Mouse (Mus musculus) bone marrow macrophage, adult 2 months (primary cell): ENCODE measurements around the gene Wfdc1.

Source experiments
- CTCF ChIP-seq: IDR thresholded peaks from 2 replicates; pipeline ENCODE4 v1.5.1; 2012; ENCODE audit warnings: low read depth, mild to moderate bottlenecking, low read length, moderate library complexity
- POLR2A ChIP-seq: IDR thresholded peaks from 2 replicates; pipeline ENCODE4 v1.6.1; 2012; ENCODE audit warnings: mild to moderate bottlenecking, low read depth, low read length, borderline replicate concordance

- TF ChIP-seq CTCF, result no peak
- no peak for TF ChIP-seq POLR2A
Measured at GRCm38 (mm10) chr8:119707146-119707545, 41.0 kb downstream of the Wfdc1 start.
